Mouse (Mus musculus) E14TG2a.4 (cell line): ENCODE measurements around the gene Smyd3.

ENCODE experiments used
- H3K27me3 ChIP-seq: 2 replicates; pipeline ENCODE4 v1.6.1; 2014; ENCODE audit warnings: low read length, control low read depth; ENCODE audit not compliant: insufficient read depth
- H3K36me3 ChIP-seq: 2 replicates; pipeline ENCODE4 v1.6.1; 2014; ENCODE audit warnings: low read length, control low read depth; ENCODE audit not compliant: insufficient read depth
- H3K4me1 ChIP-seq: replicated peaks from 2 replicates; pipeline ENCODE4 v1.6.1; 2014; ENCODE audit warnings: low read depth, low read length, control low read depth
- H3K4me3 ChIP-seq: replicated peaks from 2 replicates; pipeline ENCODE4 v1.5.1; 2014; ENCODE audit warnings: mild to moderate bottlenecking, low read length
- H3K9me3 ChIP-seq: 2 replicates; pipeline ENCODE4 v1.6.1; 2014; ENCODE audit warnings: low read length, control low read depth
- CTCF ChIP-seq: conservative IDR thresholded peaks from 2 replicates; pipeline ENCODE4 v1.5.1; 2014; ENCODE audit warnings: low read length
- NANOG ChIP-seq: IDR thresholded peaks from 2 replicates; pipeline ENCODE4 v1.6.1; 2014; ENCODE audit warnings: borderline replicate concordance, low read length, mixed read lengths
- POU5F1 ChIP-seq: IDR thresholded peaks from 2 replicates; pipeline ENCODE4 v1.6.1; 2014; ENCODE audit warnings: low read length, borderline replicate concordance

Smyd3 gene

GRCm38 (mm10) chr1:179477157-179477902 lies 40.5 kb downstream of the Smyd3 start:
- H3K9me3 ChIP-seq: no peaks in the 10 kb centered on the region

GRCm38 (mm10) chr1:179476461-179477156 lies 41.2 kb downstream of the Smyd3 start:
- no peak for TF ChIP-seq NANOG
- peak; percentile 50 for TF ChIP-seq CTCF
- peaks cover 12% of the 10 kb centered on the region; the same call in 1 of the 2 replicates for H3K36me3 ChIP-seq
- H3K9me3 ChIP-seq: no peaks in the 10 kb centered on the region
- H3K4me3 ChIP-seq: no peak overlapping the region
- no peaks in the 10 kb centered on the region for H3K27me3 ChIP-seq
- H3K4me1 ChIP-seq: peaks cover 16% of the 10 kb centered on the region

More at GRCm38 (mm10) chr1:179477157-179477902, 40.5 kb downstream of the Smyd3 start:
- Histone ChIP-seq H3K4me3 (no peak overlapping the region), H3K36me3 (peaks cover 8% of the 10 kb centered on the region; the same call in 1 of the 2 replicates), H3K4me1 (peaks cover 17% of the 10 kb centered on the region), H3K27me3 (no peaks in the 10 kb centered on the region)
- TF ChIP-seq CTCF: peak; percentile 75
- no peak for TF ChIP-seq POU5F1

GRCm38 (mm10) chr1:179474776-179475175 lies 43.1 kb downstream of the Smyd3 start:
- peaks cover 12% of the 10 kb centered on the region; the same call in 1 of the 2 replicates for H3K36me3 ChIP-seq
- no peaks in the 10 kb centered on the region for H3K9me3 ChIP-seq
- H3K4me1 ChIP-seq: peaks cover 13% of the 10 kb centered on the region
- TF ChIP-seq POU5F1: no peak
- H3K4me3 ChIP-seq: no peak overlapping the region
- H3K27me3 ChIP-seq: no peaks in the 10 kb centered on the region

GRCm38 (mm10) chr1:179473920-179474643 lies 43.8 kb downstream of the Smyd3 start:
- Histone ChIP-seq H3K4me3 (no peak overlapping the region), H3K4me1 (peaks cover 9% of the 10 kb centered on the region), H3K9me3 (no peaks in the 10 kb centered on the region), H3K27me3 (no peaks in the 10 kb centered on the region), H3K36me3 (peaks cover 12% of the 10 kb centered on the region; the same call in 1 of the 2 replicates)
- TF ChIP-seq NANOG (no peak), CTCF (no peak), POU5F1 (no peak)

- TF ChIP-seq POU5F1 (no peak), CTCF (no peak), NANOG (no peak)
- no peaks in the 10 kb centered on the region for H3K9me3 ChIP-seq
These were observed 49.9 kb downstream of the Smyd3 start for GRCm38 (mm10) chr1:179467970-179468369.

GRCm38 (mm10) chr1:179462376-179462775 lies 55.5 kb downstream of the Smyd3 start:
- peaks cover 6% of the 10 kb centered on the region; the same call in 1 of the 2 replicates for H3K36me3 ChIP-seq
- TF ChIP-seq POU5F1 (no peak), NANOG (no peak), CTCF (no peak)
- no peaks in the 10 kb centered on the region for H3K27me3 ChIP-seq
- no peaks in the 10 kb centered on the region for H3K9me3 ChIP-seq
- no peak overlapping the region for H3K4me3 ChIP-seq
- peaks cover 78% of the 10 kb centered on the region for H3K4me1 ChIP-seq

More at GRCm38 (mm10) chr1:179467970-179468369, 49.9 kb downstream of the Smyd3 start:
- Histone ChIP-seq H3K36me3 (peaks cover 15% of the 10 kb centered on the region; the same call in 1 of the 2 replicates), H3K4me1 (peaks cover 34% of the 10 kb centered on the region), H3K27me3 (no peaks in the 10 kb centered on the region), H3K4me3 (no peak overlapping the region)

- TF ChIP-seq CTCF (no peak), POU5F1 (no peak), NANOG (no peak)
- Histone ChIP-seq H3K27me3 (no peaks in the 10 kb centered on the region), H3K4me3 (no peak overlapping the region), H3K9me3 (no peaks in the 10 kb centered on the region), H3K36me3 (peaks cover 9% of the 10 kb centered on the region), H3K4me1 (peaks cover 84% of the 10 kb centered on the region)
These were observed 56.6 kb downstream of the Smyd3 start for GRCm38 (mm10) chr1:179461019-179461814.

- Histone ChIP-seq H3K4me3 (no peak overlapping the region), H3K9me3 (no peaks in the 10 kb centered on the region), H3K4me1 (peaks cover 69% of the 10 kb centered on the region), H3K27me3 (no peaks in the 10 kb centered on the region), H3K36me3 (peaks cover 5% of the 10 kb centered on the region; the same call in 1 of the 2 replicates)
- TF ChIP-seq NANOG (no peak), CTCF (no peak), POU5F1 (no peak)
These were observed 58.9 kb downstream of the Smyd3 start for GRCm38 (mm10) chr1:179458987-179459368.
